Mouse (Mus musculus) limb, embryonic 13.5 days (tissue): ENCODE measurements at regions not wholly inside any gene's neighbourhood (a gene's known extent, or its start where the extent isn't known, plus 50 kb on each side); places are given as distances from the start of the nearest gene placed in this dataset.
A peak's percentile ranks its signal among the peaks of the same experiment; 100 is the strongest.

ENCODE experiments used
- ATAC-seq: fragments of 200-750 bp; cut with Nextera tagmentation; 2 replicates; pipeline ENCODE4 v1.8.0; 2017; ENCODE audit warnings: low read depth, moderate number of reproducible peaks, moderate TSS enrichment; ENCODE audit not compliant: low FRiP score
- H3K27ac ChIP-seq: fragments of 300-500 bp; sonication (generic); 2 replicates; pipeline ENCODE4 v1.5.1; 2015; ENCODE audit warnings: inconsistent platforms, mild to moderate bottlenecking, moderate library complexity
- H3K27me3 ChIP-seq: fragments of 300-500 bp; sonication (generic); 2 replicates; pipeline ENCODE4 v1.6.1; 2015; ENCODE audit warnings: mild to moderate bottlenecking, inconsistent platforms
- H3K36me3 ChIP-seq: fragments of 300-500 bp; sonication (generic); 2 replicates; pipeline ENCODE4 v1.6.1; 2015; ENCODE audit warnings: inconsistent platforms, mild to moderate bottlenecking, moderate library complexity
- H3K4me1 ChIP-seq: fragments of 300-500 bp; sonication (generic); 2 replicates; pipeline ENCODE4 v1.6.1; 2015; ENCODE audit warnings: inconsistent platforms
- H3K4me2 ChIP-seq: fragments of 300-500 bp; sonication (generic); replicated peaks from 2 replicates; pipeline ENCODE4 v1.6.1; 2015; ENCODE audit warnings: inconsistent platforms, mild to moderate bottlenecking, moderate library complexity
- H3K4me3 ChIP-seq: fragments of 300-500 bp; sonication (generic); 2 replicates; pipeline ENCODE4 v1.5.1; 2015; ENCODE audit warnings: moderate library complexity, mild to moderate bottlenecking, inconsistent platforms
- H3K9ac ChIP-seq: fragments of 300-500 bp; sonication (generic); 2 replicates; pipeline ENCODE4 v1.6.1; 2015; ENCODE audit warnings: mild to moderate bottlenecking, inconsistent platforms
- H3K9me3 ChIP-seq: fragments of 300-500 bp; sonication (generic); 2 replicates; pipeline ENCODE4 v1.6.1; 2016; ENCODE audit warnings: inconsistent platforms
- WGBS: fragments of 180-500 bp; shearing (Covaris S2); methylation state at CpG from one replicate; pipeline ENCODE4 v1.1.7; 2015; 5-methylcytosine and 5-hydroxymethylcytosine counted together

DNA sequence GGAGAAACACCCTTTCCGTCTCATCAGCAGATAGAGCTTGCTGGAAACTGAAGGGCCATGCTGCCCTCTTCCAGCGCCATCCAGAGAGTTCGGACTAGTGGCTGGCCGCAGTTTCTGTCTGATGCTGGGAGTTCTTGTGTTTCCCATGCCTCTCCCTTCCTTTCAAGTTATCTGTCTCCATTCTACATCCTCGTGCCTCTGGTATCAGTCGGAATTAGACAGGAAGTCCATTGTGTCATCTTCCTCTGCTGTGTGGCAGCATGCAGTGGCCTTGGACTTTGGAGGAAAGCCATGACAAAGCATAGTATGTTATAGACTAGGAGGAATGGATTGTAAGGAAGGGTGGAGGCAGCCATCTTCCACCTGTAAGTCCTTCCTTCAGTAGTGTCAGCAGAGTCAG lies 201.4 kb downstream of the Tex29 start:
- Histone ChIP-seq H3K4me3 (no peak overlapping the region), H3K9me3 (no peaks in the 10 kb centered on the region), H3K36me3 (no peaks in the 10 kb centered on the region), H3K27me3 (peaks cover 32% of the 10 kb centered on the region), H3K4me1 (peaks cover 9% of the 10 kb centered on the region), H3K9ac (no peak overlapping the region), H3K27ac (no peak overlapping the region), H3K4me2 (no peak overlapping the region)
- no peak for ATAC-seq
- 58% methylated on average over 6 of the region's 6 CpGs for WGBS

DNA sequence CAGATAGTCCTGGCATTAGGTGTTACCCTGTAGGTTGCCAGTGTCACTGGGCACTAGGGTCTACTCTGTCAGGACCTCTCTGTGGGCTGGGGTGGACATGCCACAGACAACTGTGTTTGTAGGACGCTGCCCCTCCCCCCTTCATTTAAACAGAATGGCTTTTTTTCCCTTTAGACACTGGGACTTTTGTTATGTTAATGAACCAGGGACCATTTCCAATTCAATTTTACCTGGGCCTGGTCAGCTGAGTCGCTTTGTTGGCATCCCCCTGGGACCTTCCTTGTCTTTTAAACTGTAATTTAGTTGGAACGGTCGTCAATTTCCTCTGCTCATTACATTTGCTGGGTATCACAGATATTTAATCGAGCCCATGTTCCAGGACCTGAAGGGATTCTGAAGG lies 210.6 kb downstream of the Tex29 start:
- no peak overlapping the region for H3K4me3 ChIP-seq
- no peak overlapping the region for H3K9ac ChIP-seq
- ATAC-seq = no peak
- H3K9me3 ChIP-seq = no peaks in the 10 kb centered on the region
- WGBS = 47% methylated on average over 5 of the region's 5 CpGs
- H3K4me1 ChIP-seq = peaks cover 11% of the 10 kb centered on the region
- no peak overlapping the region for H3K4me2 ChIP-seq
- H3K27me3 ChIP-seq = peaks cover 3% of the 10 kb centered on the region; the same call in 1 of the 2 replicates
- H3K36me3 ChIP-seq = no peaks in the 10 kb centered on the region
- no peak overlapping the region for H3K27ac ChIP-seq

DNA sequence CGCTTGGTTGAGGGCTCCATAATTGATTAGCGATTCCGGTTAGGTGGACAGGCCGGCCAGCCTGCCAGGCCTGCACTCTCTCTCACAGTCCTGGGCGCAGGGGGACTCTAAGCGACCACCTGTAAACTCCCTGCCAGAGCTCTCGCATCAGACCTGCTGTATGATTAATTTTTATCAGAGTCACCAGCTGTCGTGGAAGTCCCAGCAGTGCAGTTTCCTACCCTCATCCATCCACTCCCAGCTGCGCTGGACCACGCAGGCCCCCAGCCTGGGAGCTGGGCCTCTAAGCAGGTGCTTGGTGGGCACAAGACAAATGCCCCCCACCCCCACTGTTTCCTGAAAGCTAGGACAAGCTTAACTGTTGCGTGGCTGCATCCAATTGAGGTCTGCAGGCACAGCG lies 211.1 kb downstream of the Tex29 start:
- 0 out of 2 replicates have a peak, but pooled peaks have one; percentile 32 for ATAC-seq
- 27% methylated on average over 12 of the region's 12 CpGs for WGBS
- no peaks in the 10 kb centered on the region for H3K36me3 ChIP-seq
- peaks cover 11% of the 10 kb centered on the region for H3K4me1 ChIP-seq
- H3K4me3 ChIP-seq = no peak overlapping the region
- no peak overlapping the region for H3K27ac ChIP-seq
- no peak overlapping the region for H3K4me2 ChIP-seq
- peak overlapping the region; percentile 19; the same call in 1 of the 2 replicates for H3K9ac ChIP-seq
- H3K27me3 ChIP-seq = peaks cover 3% of the 10 kb centered on the region; the same call in 1 of the 2 replicates
- H3K9me3 ChIP-seq = no peaks in the 10 kb centered on the region

DNA sequence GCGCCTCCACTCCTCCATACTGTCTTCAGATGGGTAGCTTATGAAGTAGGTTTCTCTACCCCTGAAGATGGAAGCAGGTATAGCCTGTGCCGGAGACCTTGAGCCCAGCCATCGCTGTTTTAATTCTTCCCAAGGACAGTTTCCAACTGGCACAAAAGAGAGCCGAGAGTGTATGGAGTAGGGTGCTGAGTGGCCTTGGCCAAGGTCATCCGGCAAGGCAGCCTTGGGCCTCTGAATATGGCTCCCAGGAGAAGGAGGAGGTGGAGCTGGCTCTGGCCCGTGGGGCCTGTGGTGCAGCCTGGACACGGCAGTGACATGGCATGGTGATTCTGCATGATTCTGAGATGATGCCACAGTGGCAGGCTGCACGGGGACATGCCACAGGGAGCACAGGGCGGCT lies 215.7 kb downstream of the Tex29 start:
- H3K27ac ChIP-seq = no peak overlapping the region
- peaks cover 9% of the 10 kb centered on the region for H3K4me1 ChIP-seq
- H3K9me3 ChIP-seq = no peaks in the 10 kb centered on the region
- ATAC-seq = no peak
- H3K4me3 ChIP-seq = no peak overlapping the region
- H3K27me3 ChIP-seq = peaks cover 5% of the 10 kb centered on the region; the same call in 1 of the 2 replicates
- 91% methylated on average over 9 of the region's 9 CpGs for WGBS
- H3K4me2 ChIP-seq = no peak overlapping the region
- no peaks in the 10 kb centered on the region for H3K36me3 ChIP-seq
- no peak overlapping the region for H3K9ac ChIP-seq

DNA sequence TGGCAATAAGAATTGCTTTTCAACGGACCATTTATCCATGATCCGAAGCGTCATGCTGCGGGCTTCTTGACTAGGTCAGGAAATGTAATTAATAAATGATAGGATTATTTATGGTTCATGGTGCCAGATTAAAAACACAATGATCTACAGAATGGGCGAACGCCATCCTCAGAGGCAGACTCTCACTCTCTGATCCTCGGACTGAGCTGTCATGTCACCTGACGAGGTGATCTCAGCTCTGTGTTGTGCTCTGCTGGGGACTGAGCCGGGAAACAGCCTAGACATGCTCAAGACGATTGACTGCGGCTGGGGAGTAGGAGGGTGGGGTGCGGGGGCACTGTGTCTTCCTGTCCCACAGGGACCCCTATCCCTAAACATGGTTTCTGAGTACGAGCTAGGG lies 217.4 kb upstream of the A230072I06Rik start:
- WGBS = 49% methylated on average over 13 of the region's 13 CpGs
- Histone ChIP-seq H3K4me2 (no peak overlapping the region), H3K4me3 (no peak overlapping the region), H3K27ac (no peak overlapping the region), H3K9ac (no peak overlapping the region), H3K27me3 (peaks cover 22% of the 10 kb centered on the region), H3K36me3 (no peaks in the 10 kb centered on the region), H3K4me1 (no peaks in the 10 kb centered on the region), H3K9me3 (no peaks in the 10 kb centered on the region)
- no peak for ATAC-seq

DNA sequence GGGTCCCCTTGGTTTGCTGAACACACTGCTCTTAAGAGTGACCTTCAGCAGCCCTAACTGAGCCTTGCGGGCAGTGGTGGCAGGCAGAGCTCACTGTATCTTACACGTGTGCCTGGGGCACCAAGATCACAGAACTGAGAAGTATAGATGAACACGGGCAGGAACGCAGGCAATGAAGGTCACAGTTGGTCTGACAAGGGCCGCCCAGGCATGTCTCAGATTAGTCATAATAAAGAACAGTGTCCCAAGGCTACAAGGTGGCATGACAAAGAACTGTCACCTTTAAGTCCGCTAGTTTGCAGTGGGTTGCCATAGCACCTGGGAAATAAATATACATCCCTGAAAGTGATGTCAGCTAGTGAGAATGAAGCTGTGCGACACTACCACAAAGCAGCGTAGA lies 215.9 kb upstream of the A230072I06Rik start:
- no peaks in the 10 kb centered on the region for H3K9me3 ChIP-seq
- no peaks in the 10 kb centered on the region for H3K36me3 ChIP-seq
- H3K9ac ChIP-seq = no peak overlapping the region
- H3K27me3 ChIP-seq = peaks cover 22% of the 10 kb centered on the region
- no peak overlapping the region for H3K4me3 ChIP-seq
- no peak overlapping the region for H3K27ac ChIP-seq
- WGBS = 77% methylated on average over 8 of the region's 8 CpGs
- no peak overlapping the region for H3K4me2 ChIP-seq
- no peaks in the 10 kb centered on the region for H3K4me1 ChIP-seq
- ATAC-seq = no peak

DNA sequence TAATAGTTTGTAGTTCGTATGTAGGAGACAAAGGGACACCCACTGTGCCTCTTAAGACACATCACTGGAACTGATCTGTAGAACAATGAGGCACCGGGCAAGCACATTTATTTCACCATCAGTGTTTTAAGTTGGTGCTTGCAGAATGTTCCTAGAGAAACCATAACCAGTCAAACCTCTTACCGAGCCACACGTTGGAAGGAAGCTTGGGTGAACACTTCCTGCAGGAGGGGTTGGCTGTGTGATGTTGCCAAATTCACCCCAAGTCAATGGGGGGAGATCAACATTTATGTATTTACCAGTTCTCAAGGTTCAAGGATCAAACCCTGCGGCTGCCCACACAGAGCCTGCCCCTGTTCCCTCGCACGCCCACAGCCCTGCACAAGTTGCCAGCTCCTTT lies 214.0 kb upstream of the A230072I06Rik start:
- no peak overlapping the region for H3K27ac ChIP-seq
- no peaks in the 10 kb centered on the region for H3K36me3 ChIP-seq
- H3K4me2 ChIP-seq = no peak overlapping the region
- H3K4me1 ChIP-seq = no peaks in the 10 kb centered on the region
- H3K27me3 ChIP-seq = peaks cover 22% of the 10 kb centered on the region
- no peak overlapping the region for H3K9ac ChIP-seq
- H3K9me3 ChIP-seq = no peaks in the 10 kb centered on the region
- WGBS = 87% methylated on average over 7 of the region's 7 CpGs
- no peak overlapping the region for H3K4me3 ChIP-seq
- ATAC-seq = no peak

DNA sequence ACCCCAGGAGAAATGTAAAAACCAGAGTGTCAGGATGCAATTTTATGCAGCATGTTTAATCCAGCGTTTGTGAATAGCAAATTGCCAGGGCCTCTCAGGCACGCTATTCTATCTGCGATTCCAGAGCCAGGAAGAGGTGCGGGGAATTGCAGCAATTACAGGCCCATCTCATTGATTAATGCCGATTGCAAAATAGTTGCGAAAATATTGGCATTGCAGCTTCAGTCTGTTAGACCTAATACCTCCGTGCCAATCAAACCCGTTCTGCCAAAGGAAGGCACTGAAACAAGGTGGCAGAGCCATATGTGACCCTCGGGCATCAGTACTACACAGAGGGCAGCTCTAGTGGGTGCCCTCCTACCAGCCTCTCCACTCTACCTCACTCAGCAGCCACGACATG lies 212.2 kb upstream of the A230072I06Rik start:
- peaks cover 12% of the 10 kb centered on the region for H3K27me3 ChIP-seq
- no peaks in the 10 kb centered on the region for H3K4me1 ChIP-seq
- ATAC-seq = no peak
- H3K4me2 ChIP-seq = no peak overlapping the region
- WGBS = 84% methylated on average over 10 of the region's 10 CpGs
- no peaks in the 10 kb centered on the region for H3K9me3 ChIP-seq
- H3K9ac ChIP-seq = no peak overlapping the region
- no peaks in the 10 kb centered on the region for H3K36me3 ChIP-seq
- H3K27ac ChIP-seq = no peak overlapping the region
- no peak overlapping the region for H3K4me3 ChIP-seq

DNA sequence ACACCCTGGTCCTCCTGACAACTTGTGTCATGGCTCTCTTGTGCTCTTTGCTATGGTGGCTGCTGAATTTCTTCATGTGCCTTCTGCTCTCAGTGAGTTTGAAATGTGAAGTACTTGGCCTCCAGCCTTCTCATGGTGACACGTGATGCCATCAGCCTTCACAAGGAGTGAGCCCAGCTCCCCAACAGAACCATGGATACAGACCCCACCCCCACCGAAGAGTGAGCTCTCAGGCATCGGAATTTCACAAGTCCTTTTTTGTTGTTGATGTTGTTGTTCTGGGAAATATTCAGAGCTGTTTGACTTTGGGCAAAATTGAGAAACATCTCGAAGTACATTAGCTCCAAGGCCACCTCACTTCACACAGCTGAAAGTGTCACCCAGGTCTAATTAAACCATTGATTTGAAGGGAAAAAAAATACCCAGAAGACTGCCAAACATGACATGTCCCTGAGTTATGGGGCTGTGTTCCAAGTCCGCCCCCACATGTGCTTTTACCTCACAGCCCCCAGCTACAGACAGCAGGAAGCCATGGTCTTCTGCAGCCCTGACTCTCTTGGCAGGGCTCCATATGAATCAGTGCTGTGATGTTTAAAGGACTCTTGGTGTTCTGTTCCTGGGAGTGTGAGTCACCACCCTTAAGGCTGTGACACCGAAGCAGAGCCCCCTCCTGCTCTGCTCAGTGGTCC lies 205.2 kb upstream of the A230072I06Rik start:
- no peaks in the 10 kb centered on the region for H3K36me3 ChIP-seq
- H3K27me3 ChIP-seq = no peaks in the 10 kb centered on the region
- H3K4me3 ChIP-seq = no peak overlapping the region
- H3K9ac ChIP-seq = no peak overlapping the region
- H3K9me3 ChIP-seq = no peaks in the 10 kb centered on the region
- 63% methylated on average over 6 of the region's 6 CpGs for WGBS
- no peak overlapping the region for H3K27ac ChIP-seq
- ATAC-seq = peak; percentile 55
- 0 out of 2 replicates have a peak, but pooled peaks cover 6% of the 10 kb centered on the region for H3K4me1 ChIP-seq
- no peak overlapping the region for H3K4me2 ChIP-seq

DNA sequence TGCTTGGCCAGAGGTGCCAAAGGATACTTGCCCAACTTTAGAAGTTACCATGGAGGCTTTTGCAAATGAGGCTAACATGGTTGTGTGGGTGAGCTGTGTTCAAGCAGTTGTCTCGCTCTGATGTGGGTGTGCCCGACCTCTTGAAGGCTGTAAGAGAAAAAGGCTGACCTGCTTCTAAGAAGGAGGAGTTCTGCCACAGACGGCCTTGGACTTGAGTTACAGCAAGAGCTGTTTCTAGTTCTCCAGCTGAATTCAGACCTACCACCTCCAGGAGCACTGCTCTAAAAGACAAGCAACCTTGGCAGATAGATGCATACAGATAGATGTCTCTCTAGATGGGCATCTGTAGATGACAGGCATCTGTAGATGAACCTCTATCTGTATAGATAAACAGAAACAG lies 202.7 kb upstream of the A230072I06Rik start:
- WGBS = 89% methylated on average over 3 of the region's 3 CpGs
- Histone ChIP-seq H3K4me2 (no peak overlapping the region), H3K9me3 (no peaks in the 10 kb centered on the region), H3K27ac (no peak overlapping the region), H3K27me3 (no peaks in the 10 kb centered on the region), H3K9ac (no peak overlapping the region), H3K36me3 (no peaks in the 10 kb centered on the region), H3K4me3 (no peak overlapping the region), H3K4me1 (0 out of 2 replicates have a peak, but pooled peaks cover 6% of the 10 kb centered on the region)
- ATAC-seq = no peak

DNA sequence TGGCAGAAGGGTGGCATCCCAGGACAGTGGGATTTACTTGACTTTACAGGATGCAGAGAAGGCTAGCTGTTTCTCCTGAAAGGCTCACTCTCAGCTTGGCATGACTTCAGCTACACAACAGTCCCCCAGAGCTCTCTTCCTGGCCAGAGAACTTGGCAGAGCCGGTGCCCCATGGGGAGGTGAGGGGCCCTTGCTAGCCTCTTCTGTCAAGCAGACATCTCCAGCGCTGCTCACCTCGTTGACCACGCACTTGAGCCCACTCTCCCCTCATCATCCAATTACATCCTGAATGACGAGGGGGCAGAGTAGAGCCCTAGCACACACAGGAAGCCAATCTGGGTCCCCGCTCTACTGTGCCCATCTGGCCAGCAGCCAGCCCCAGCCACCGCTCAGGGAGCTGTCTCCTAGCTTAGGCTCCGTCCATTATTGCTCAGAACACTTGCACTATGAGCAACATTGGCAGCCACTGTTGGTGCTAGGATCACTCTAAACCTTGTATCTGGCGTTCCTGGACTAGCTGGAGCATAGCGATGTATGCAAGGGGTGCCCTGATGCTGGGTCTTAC lies 201.7 kb upstream of the A230072I06Rik start:
- Histone ChIP-seq H3K27me3 (no peaks in the 10 kb centered on the region), H3K36me3 (no peaks in the 10 kb centered on the region), H3K4me1 (0 out of 2 replicates have a peak, but pooled peaks cover 6% of the 10 kb centered on the region), H3K9me3 (no peaks in the 10 kb centered on the region), H3K9ac (no peak overlapping the region), H3K4me2 (no peak overlapping the region), H3K4me3 (no peak overlapping the region), H3K27ac (no peak overlapping the region)
- 77% methylated on average over 10 of the region's 10 CpGs for WGBS
- no peak for ATAC-seq

DNA sequence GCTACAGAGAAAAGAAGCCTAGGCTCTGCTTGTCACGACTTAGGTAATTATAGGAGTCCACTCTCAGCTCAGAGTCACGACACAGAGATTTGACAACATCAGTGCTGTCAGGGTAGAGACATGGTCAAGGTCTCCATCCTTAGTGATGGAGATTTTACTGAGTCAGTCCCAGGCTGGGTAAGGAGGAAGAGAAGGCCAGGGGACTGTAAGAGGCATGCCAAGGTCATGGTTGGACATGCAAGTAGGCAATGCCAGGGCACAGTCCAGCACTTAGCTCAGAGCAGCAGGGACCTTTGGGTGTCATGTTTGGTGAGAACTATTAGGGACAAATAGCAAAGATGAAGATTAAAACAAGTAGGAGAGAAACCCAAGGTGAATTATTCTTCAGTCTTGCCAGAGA lies 200.7 kb upstream of the A230072I06Rik start:
- Histone ChIP-seq H3K36me3 (no peaks in the 10 kb centered on the region), H3K4me2 (no peak overlapping the region), H3K9ac (no peak overlapping the region), H3K27me3 (no peaks in the 10 kb centered on the region), H3K9me3 (no peaks in the 10 kb centered on the region), H3K27ac (no peak overlapping the region), H3K4me3 (no peak overlapping the region), H3K4me1 (0 out of 2 replicates have a peak, but pooled peaks cover 6% of the 10 kb centered on the region)
- 77% methylated on average over 2 of the region's 2 CpGs for WGBS
- ATAC-seq = no peak
